Mouse (Mus musculus) brain, embryonic 14.5 days (tissue): Measurements from ENCODE around the gene Pdcd10.
A peak's percentile ranks its signal among the peaks of the same experiment; 100 is the strongest.

Experiments used
- CTCF ChIP-seq: fragments of 200-500 bp; IDR thresholded peaks from 2 replicates; pipeline ENCODE4 v1.5.1; 2012; ENCODE audit warnings: inconsistent platforms, mild to moderate bottlenecking, moderate library complexity, borderline replicate concordance; ENCODE audit not compliant: insufficient read depth, insufficient read length; ENCODE audit errors: extremely low read depth
- POLR2A ChIP-seq: fragments of 200-500 bp; IDR thresholded peaks from 2 replicates; pipeline ENCODE4 v1.6.1; 2012; ENCODE audit warnings: mild to moderate bottlenecking, inconsistent platforms, borderline replicate concordance; ENCODE audit not compliant: poor library complexity, insufficient read depth, insufficient read length, severe bottlenecking; ENCODE audit errors: extremely low read depth

DNA sequence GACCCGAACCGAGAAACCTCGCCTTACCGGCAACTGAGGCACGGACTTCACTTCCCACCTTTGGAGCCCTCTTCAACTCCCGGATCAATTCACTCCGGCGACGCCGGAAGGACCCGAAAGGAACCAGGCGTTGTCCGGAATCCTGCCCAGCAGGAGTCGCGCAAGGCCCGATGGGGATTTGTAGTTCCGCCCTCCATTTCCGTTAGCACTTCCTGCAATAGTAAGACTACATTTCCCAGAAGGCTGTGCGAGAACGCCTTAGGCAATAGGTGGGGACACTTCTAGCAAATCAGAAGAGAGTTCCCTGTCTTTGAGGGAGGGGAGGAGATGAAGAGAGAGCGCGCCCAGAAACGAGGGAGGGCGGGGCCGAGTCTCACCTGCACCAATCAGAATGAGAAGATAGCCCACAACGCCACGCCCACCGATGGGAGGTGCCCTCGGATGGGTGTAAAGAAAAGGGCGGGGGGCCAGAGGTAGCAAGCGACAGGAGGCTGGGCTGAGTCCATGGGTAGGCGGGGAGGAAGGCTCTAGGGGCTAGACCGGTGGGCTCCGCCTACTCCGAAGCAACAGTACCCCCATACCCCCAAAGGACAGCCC lies at the start of gene Pdcd10:
- TF ChIP-seq POLR2A (peak; percentile 43; the same call in 1 of the 2 replicates), CTCF (no peak)
